Mouse (Mus musculus): Measurements from ENCODE around the gene Cmtm7.

DNA sequence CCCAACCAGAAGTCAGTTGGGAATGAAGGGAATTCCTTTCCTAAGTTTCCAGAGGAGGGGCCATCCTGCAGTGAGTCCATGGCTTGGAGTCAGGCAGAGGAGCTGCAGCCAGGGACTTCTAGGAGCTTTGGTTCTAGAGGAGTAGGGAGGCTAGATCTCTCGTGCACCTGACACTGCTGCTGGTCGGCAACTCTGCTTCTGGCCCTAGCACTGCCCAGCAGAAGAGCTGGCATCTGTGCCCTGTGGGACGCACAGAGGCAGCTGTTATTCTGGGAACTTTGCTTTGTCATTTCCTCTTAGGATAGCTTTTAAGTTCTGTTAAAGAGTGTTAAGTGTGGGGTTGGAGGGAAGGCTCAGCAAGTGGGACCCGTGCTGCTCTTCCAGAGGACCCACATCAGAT lies 36.0 kb downstream of the Cmtm7 start:
- TF ChIP-seq GATA2 (IDR thresholded peaks at IDR 0.05; ENCODE audit: borderline replicate concordance, low read depth, low read length) (no peak), CTCF (IDR thresholded peaks at IDR 0.05; ENCODE audit: low read depth, low read length) (no peak), POLR2AphosphoS5 (IDR thresholded peaks at IDR 0.05; ENCODE audit: insufficient replicate concordance, low read depth, low read length) (no peak)
